In genomic region chr13:102915341-102915740, GRCm38 (mm10) we compare ENCODE assay signal across 23 mouse cellular contexts.
DNase-seq lines count a peak whose midpoint lies in the region; TF ChIP-seq lines count a peak whose summit lies in the region.
"Had no signal": no experiment of that assay in that cellular context is flagged by ENCODE, and none has a peak within 500 bp of the region (broad histone marks: within the 10 kb centered on the region; RNA-seq: fewer than 3 reads in every experiment).

No protein-coding gene starts in this region.

- no peaks in the 10 kb centered on the region for H3K79me2 ChIP-seq in MEL (ENCODE audit: control insufficient read depth, insufficient read depth, low read length, poor library complexity)

- no peak for TF ChIP-seq POLR2A in MEL (IDR thresholded peaks at IDR 0.05; ENCODE audit: control insufficient read depth in 1 of 2, insufficient read depth in 1 of 2, low read depth in 1 of 2, low read length in 2 of 2, poor library complexity in 1 of 2)

- H3K36me3 ChIP-seq in MEL (ENCODE audit: control insufficient read depth in 1 of 2, insufficient read depth in 2 of 2, low read length in 2 of 2): no peaks in the 10 kb centered on the region
- H3K36me3 ChIP-seq: embryonic facial prominence, embryonic 10.5 days; embryonic facial prominence, embryonic 13.5 days; forebrain, embryonic 12.5 days; forebrain, embryonic 15.5 days; hindbrain, embryonic 12.5 days; hindbrain, embryonic 15.5 days had no signal

- no peak overlapping the region for H3K27ac ChIP-seq in MEL (ENCODE audit: control insufficient read depth, low read depth, low read length)
- H3K27ac ChIP-seq: embryonic facial prominence, embryonic 10.5 days; embryonic facial prominence, embryonic 13.5 days; forebrain, embryonic 12.5 days; forebrain, embryonic 15.5 days; hindbrain, embryonic 12.5 days; hindbrain, embryonic 15.5 days had no signal

- no peaks in the 10 kb centered on the region for H3K9me3 ChIP-seq in MEL (replicated peaks; ENCODE audit: insufficient read depth, low read length)
- H3K9me3 ChIP-seq: embryonic facial prominence, embryonic 13.5 days; forebrain, embryonic 12.5 days; forebrain, embryonic 15.5 days; hindbrain, embryonic 12.5 days; hindbrain, embryonic 15.5 days had no signal

- no peak overlapping the region for H3K4me3 ChIP-seq in MEL (ENCODE audit: control insufficient read depth in 1 of 2, insufficient read depth in 1 of 2, low read depth in 2 of 2, low read length in 2 of 2)
- H3K4me3 ChIP-seq: embryonic facial prominence, embryonic 10.5 days; embryonic facial prominence, embryonic 13.5 days; erythroblast, embryonic 14.5 days; forebrain, embryonic 12.5 days; forebrain, embryonic 15.5 days; hindbrain, embryonic 12.5 days; hindbrain, embryonic 15.5 days had no signal

- peaks cover 0 to 3% of the 10 kb centered on the region in 2 experiments; a peak in 1 of 4 replicates for H3K4me1 ChIP-seq in MEL (ENCODE audit: control insufficient read depth in 1 of 2, insufficient read depth in 2 of 2, low read length in 2 of 2)
- H3K4me1 ChIP-seq: forebrain, embryonic 12.5 days; forebrain, embryonic 15.5 days; hindbrain, embryonic 15.5 days had no signal

- TF ChIP-seq CTCF in MEL (IDR thresholded peaks at IDR 0.05 in 2 of 3, conservative IDR thresholded peaks at IDR 0.05 in 1 of 3; ENCODE audit: control insufficient read depth in 1 of 3, insufficient read depth in 1 of 3, low read depth in 2 of 3, low read length in 3 of 3, poor library complexity in 1 of 3, severe bottlenecking in 1 of 3): peak in 1 of 3 experiments; percentile 10; a peak in 1 of 6 replicates

- no peak overlapping the region for H3K9ac ChIP-seq in MEL (ENCODE audit: control insufficient read depth, low read depth, low read length, poor library complexity, severe bottlenecking)
- H3K9ac ChIP-seq: embryonic facial prominence, embryonic 13.5 days; forebrain, embryonic 12.5 days; forebrain, embryonic 15.5 days; hindbrain, embryonic 12.5 days; hindbrain, embryonic 15.5 days had no signal

- peak; percentile 9 for DNase-seq in heart, adult 11 months
- no peak for DNase-seq in heart, adult 18-20 months
- DNase-seq in 416B (ENCODE audit: low read depth) (peak; percentile 39), MEL (ENCODE audit: low read depth, low spot score) (no peak)
- DNase-seq in right cerebral cortex, adult 2 months (ENCODE audit: low spot score in 2 of 2): no peak
- DNase-seq in adrenal gland, postnatal 4 days (ENCODE audit: low spot score in 2 of 2): no peak
- DNase-seq: adrenal gland, postnatal 10 days; adrenal gland, postnatal 36 days; B cell, adult 2 months; cerebellum, adult 11 months; cerebellum, adult 2 months; cerebellum, adult 9-11 months; cerebellum, postnatal 36 days; embryo, embryonic 11 days; gastrocnemius, postnatal 25 days had no signal

- no peaks in the 10 kb centered on the region for H3K27me3 ChIP-seq in MEL (ENCODE audit: control insufficient read depth in 1 of 2, insufficient read depth in 2 of 2, low read length in 2 of 2)
- H3K27me3 ChIP-seq: embryonic facial prominence, embryonic 13.5 days; forebrain, embryonic 12.5 days; forebrain, embryonic 15.5 days; hindbrain, embryonic 12.5 days; hindbrain, embryonic 15.5 days; Patski had no signal

- TF ChIP-seq EP300 in MEL (IDR thresholded peaks at IDR 0.05; ENCODE audit: low read depth in 1 of 2, low read length in 2 of 2): no peak

- peak; percentile 14 for TF ChIP-seq RAD21 in MEL (IDR thresholded peaks at IDR 0.05; ENCODE audit: low read depth, low read length)

TF ChIP-seq in MEL, 35 proteins besides CTCF, POLR2A, EP300 and RAD21:
- TF ChIP-seq MAX (IDR thresholded peaks at IDR 0.05; ENCODE audit: low read length): no peak
- TF ChIP-seq SMC3 (IDR thresholded peaks at IDR 0.05; ENCODE audit: low read depth, low read length): peak; percentile 25
TF ChIP-seq in MEL: peak in this region for 1.

Comparison
In these comparisons a context has a peak if more than half of its experiments do, and no peak if none do; other contexts are left out.
1. DNase-seq: peak in heart, adult 11 months (single experiment) and 416B (single experiment); none in heart, adult 18-20 months (0 of 2), MEL (single experiment), right cerebral cortex, adult 2 months (0 of 2) and adrenal gland, postnatal 4 days (0 of 2).